Comparison of ENCODE assay signal across 12 mouse cellular contexts in genomic region chr13:109209413-109209812, GRCm38 (mm10).
DNase-seq lines count a peak whose midpoint lies in the region; ATAC-seq and TF ChIP-seq lines count a peak whose summit lies in the region.
"Had no signal": no experiment of that assay in that cellular context is flagged by ENCODE, and none has a peak within 500 bp of the region (broad histone marks: within the 10 kb centered on the region; RNA-seq: fewer than 3 reads in every experiment).

No protein-coding gene starts in this region.

- H3K36me3 ChIP-seq in midbrain, postnatal 0 days (ENCODE audit: insufficient read depth, low read length), result no peaks in the 10 kb centered on the region
- H3K36me3 ChIP-seq: embryonic facial prominence, embryonic 12.5 days; intestine, embryonic 15.5 days had no signal

- H3K27me3 ChIP-seq in midbrain, postnatal 0 days (ENCODE audit: insufficient read depth, low read length), result no peaks in the 10 kb centered on the region
- H3K27me3 ChIP-seq: intestine, embryonic 15.5 days had no signal

- ATAC-seq in megakaryocyte, adult 5-6 weeks (ENCODE audit: poor library complexity, severe bottlenecking), result peak; percentile 25; the same call in 1 of the 2 replicates
- ATAC-seq in midbrain, postnatal 0 days (ENCODE audit: low FRiP score), result no peak
- ATAC-seq: intestine, embryonic 15.5 days had no signal

- WGBS in midbrain, postnatal 0 days, result 75% methylated on average over 6 of the region's 6 CpGs

- intact Hi-C loops in heart, postnatal 25 days (cut with DNase I), result no loop called here

- H3K9ac ChIP-seq in midbrain, postnatal 0 days (replicated peaks; ENCODE audit: low read length, poor library complexity, severe bottlenecking), result no peak overlapping the region
- H3K9ac ChIP-seq: embryonic facial prominence, embryonic 12.5 days; intestine, embryonic 15.5 days had no signal

- TF ChIP-seq CTCF in midbrain, postnatal 0 days (IDR thresholded peaks at IDR 0.05), result no peak

- H3K4me2 ChIP-seq in midbrain, postnatal 0 days (ENCODE audit: low read depth, low read length, poor library complexity, severe bottlenecking), result no peak overlapping the region
- H3K4me2 ChIP-seq: embryonic facial prominence, embryonic 12.5 days; intestine, embryonic 15.5 days had no signal

- H3K9me3 ChIP-seq in midbrain, postnatal 0 days (ENCODE audit: low read length), result no peaks in the 10 kb centered on the region
- H3K9me3 ChIP-seq: embryonic facial prominence, embryonic 12.5 days; intestine, embryonic 15.5 days had no signal

- DNase-seq in heart, adult 18-20 months, result peak; percentile 22 to 38
- DNase-seq in heart, postnatal 25 days (ENCODE audit: low spot score), result no peak
- peak; percentile 56 for DNase-seq in CD4-positive, CD25-positive, alpha-beta regulatory T cell, adult 2 months (ENCODE audit: low read depth, low spot score)
- peak; percentile 22 for DNase-seq in heart, postnatal 4 days
- DNase-seq in midbrain, postnatal 0 days (ENCODE audit: low spot score), result no peak
- no peak for DNase-seq in retina, postnatal 1 day
- no peak for DNase-seq in cerebellum, adult 18-20 months
- DNase-seq: adrenal gland, adult 2 months; cerebellum, postnatal 10 days had no signal

- H3K27ac ChIP-seq in midbrain, postnatal 0 days (ENCODE audit: low read depth, low read length), result no peak overlapping the region
- H3K27ac ChIP-seq: embryonic facial prominence, embryonic 12.5 days; intestine, embryonic 15.5 days had no signal

- H3K4me3 ChIP-seq in midbrain, postnatal 0 days (ENCODE audit: low read depth, low read length), result no peak overlapping the region
- H3K4me3 ChIP-seq: embryonic facial prominence, embryonic 12.5 days; intestine, embryonic 15.5 days had no signal

- H3K4me1 ChIP-seq in midbrain, postnatal 0 days (ENCODE audit: insufficient read depth, low read length), result no peaks in the 10 kb centered on the region

Comparison
In these comparisons a context has a peak if more than half of its experiments do, and no peak if none do; other contexts are left out.
1. DNase-seq: peak in heart, adult 18-20 months (2 of 2), CD4-positive, CD25-positive, alpha-beta regulatory T cell, adult 2 months (single experiment) and heart, postnatal 4 days (single experiment); none in heart, postnatal 25 days (single experiment), midbrain, postnatal 0 days (single experiment), retina, postnatal 1 day (single experiment) and cerebellum, adult 18-20 months (0 of 2).